Mouse (Mus musculus): ENCODE results near the gene Rere.

DNA sequence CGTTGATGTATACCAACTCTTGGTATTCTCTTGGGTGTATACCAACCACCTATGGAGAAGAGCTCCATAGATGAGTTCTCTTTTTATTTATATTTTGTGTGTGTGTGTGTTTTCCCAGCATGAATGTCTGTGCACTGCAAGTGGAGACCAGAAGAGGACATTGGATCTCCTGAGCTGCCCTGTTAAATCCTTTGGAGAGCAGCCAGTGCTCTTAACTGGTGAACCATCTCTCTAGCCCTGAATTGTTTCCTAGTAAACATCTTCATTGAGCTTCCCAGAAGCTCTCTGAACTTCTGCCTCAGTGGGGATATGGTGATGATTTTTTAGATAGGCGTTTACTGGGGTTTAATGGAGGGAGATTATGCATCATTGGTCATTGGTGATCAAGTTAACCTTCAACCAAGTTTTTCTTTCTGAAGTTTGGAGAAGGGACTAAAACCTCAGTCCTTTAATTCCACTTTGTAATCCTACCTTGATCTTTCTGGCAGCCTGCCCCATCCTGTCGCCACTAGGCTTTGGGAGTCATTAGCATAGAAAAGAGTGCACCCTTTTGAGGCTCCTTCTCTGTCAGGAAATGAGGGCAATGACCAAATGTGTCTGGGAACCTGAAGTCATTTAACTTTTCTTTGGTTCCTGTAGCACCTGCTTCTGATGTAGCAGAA is 309.3 kb downstream of the Rere start:
- TF ChIP-seq POLR2A (IDR thresholded peaks at IDR 0.05; ENCODE audit: insufficient read depth, low read depth, low read length) (no peak), CTCF (IDR thresholded peaks at IDR 0.05) (no peak)

All from heart, adult 2 months (tissue).